Mouse (Mus musculus): Measurements from ENCODE around the gene Cidec. TPM values are rescaled to one million over a fixed set of nuclear protein-coding genes. Genes with fewer than 3 reads are reported as not detected.

Gene Cidec
- polyA plus RNA-seq, 1 experiment from 2014 or later: 1.3 TPM

DNA sequence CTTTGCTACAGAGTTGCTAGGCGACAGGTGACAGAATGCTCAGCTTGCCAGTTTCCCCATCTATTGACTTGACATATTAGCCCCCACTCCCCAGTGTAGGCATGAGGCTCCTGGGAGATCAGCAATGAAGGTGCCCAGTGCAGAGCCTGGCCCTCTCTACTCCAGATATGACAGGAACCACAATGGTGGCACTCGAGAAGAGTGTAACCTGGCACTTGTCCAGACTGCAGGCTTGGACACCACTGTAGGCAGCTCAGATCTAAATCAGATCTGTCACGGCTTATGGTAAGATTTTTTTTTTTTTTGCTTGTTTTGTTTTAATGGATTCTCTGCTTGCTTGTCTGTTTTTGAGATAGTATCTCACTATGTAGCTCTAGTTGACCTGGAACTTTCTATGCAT, 1.9 kb downstream of the Cidec start:
- no peak for DNase-seq (ENCODE audit: low spot score)
- TF ChIP-seq CTCF (IDR thresholded peaks at IDR 0.05) (no peak), EP300 (IDR thresholded peaks at IDR 0.05) (no peak)
- Histone ChIP-seq H3K27ac (ENCODE audit: low read length) (no peak overlapping the region), H3K9ac (replicated peaks; ENCODE audit: low read depth) (no peak overlapping the region), H3K27me3 (replicated peaks; ENCODE audit: insufficient read depth, low read length) (no peaks in the 10 kb centered on the region), H3K9me3 (ENCODE audit: low read length) (no peaks in the 10 kb centered on the region), H3K4me2 (replicated peaks; ENCODE audit: low read depth, low read length) (no peak overlapping the region), H3K4me1 (ENCODE audit: insufficient read depth, low read depth, low read length) (no peaks in the 10 kb centered on the region), H3K36me3 (ENCODE audit: insufficient read depth, low read length) (no peaks in the 10 kb centered on the region), H3K4me3 (ENCODE audit: low read depth, low read length) (no peak overlapping the region)
- WGBS: 37% methylated on average over 3 of the region's 3 CpGs
- no peak for ATAC-seq

DNA sequence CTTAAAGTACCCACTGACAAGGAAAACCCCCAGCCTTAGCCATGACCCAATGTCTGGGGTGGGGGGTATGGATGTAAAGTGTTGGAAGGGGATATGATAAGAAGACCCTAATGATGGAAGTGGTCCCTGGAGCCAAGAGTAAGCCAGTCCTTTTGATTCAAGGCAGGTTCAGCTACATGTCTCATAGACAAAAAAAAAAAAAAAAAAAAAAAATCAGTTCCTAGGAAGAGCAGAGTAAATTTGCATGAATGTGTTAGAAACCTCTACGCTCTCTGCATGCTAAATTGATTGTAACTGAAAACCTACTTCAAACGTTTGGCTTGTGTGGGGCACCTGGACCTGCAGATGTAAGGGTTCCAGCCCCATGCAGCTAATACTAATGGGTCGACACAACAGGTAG, 3.8 kb downstream of the Cidec start:
- H3K36me3 ChIP-seq (ENCODE audit: insufficient read depth, low read length): no peaks in the 10 kb centered on the region
- H3K4me1 ChIP-seq (ENCODE audit: insufficient read depth, low read depth, low read length): no peaks in the 10 kb centered on the region
- H3K9ac ChIP-seq (replicated peaks; ENCODE audit: low read depth): no peak overlapping the region
- H3K9me3 ChIP-seq (ENCODE audit: low read length): no peaks in the 10 kb centered on the region
- no peaks in the 10 kb centered on the region for H3K27me3 ChIP-seq (replicated peaks; ENCODE audit: insufficient read depth, low read length)
- DNase-seq (ENCODE audit: low spot score) (no peak), ATAC-seq (no peak)
- H3K4me3 ChIP-seq (ENCODE audit: low read depth, low read length): no peak overlapping the region
- no peak overlapping the region for H3K27ac ChIP-seq (ENCODE audit: low read length)
- TF ChIP-seq EP300 (IDR thresholded peaks at IDR 0.05): no peak
- TF ChIP-seq CTCF (IDR thresholded peaks at IDR 0.05): no peak
- H3K4me2 ChIP-seq (replicated peaks; ENCODE audit: low read depth, low read length): no peak overlapping the region
- 44% methylated on average over 3 of the region's 3 CpGs for WGBS

DNA sequence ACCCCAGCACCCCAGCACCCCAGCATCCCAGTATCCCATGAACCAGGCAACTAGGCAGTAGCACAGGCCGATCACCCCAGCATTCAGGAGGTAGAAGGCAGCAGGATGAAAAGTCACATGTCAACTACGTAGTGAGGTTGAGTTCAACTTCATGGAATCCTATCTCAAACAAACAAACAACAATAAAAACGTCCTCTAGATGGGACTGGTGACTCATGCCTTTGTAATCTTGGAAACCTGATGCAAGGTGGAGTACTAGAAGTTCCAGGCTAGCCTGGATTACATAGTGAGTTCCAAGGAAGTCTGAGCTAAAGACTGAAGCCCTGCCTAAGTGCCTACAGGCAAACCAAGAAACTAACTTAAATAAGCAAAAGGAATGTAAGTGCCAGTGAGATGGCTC, 4.7 kb downstream of the Cidec start:
- TF ChIP-seq CTCF (IDR thresholded peaks at IDR 0.05) (no peak), EP300 (IDR thresholded peaks at IDR 0.05) (no peak)
- Histone ChIP-seq H3K4me2 (replicated peaks; ENCODE audit: low read depth, low read length) (no peak overlapping the region), H3K9ac (replicated peaks; ENCODE audit: low read depth) (no peak overlapping the region), H3K36me3 (ENCODE audit: insufficient read depth, low read length) (no peaks in the 10 kb centered on the region), H3K27me3 (replicated peaks; ENCODE audit: insufficient read depth, low read length) (no peaks in the 10 kb centered on the region), H3K4me3 (ENCODE audit: low read depth, low read length) (no peak overlapping the region), H3K4me1 (ENCODE audit: insufficient read depth, low read depth, low read length) (no peaks in the 10 kb centered on the region), H3K9me3 (ENCODE audit: low read length) (no peaks in the 10 kb centered on the region), H3K27ac (ENCODE audit: low read length) (no peak overlapping the region)
- DNase-seq (ENCODE audit: low spot score) (no peak), ATAC-seq (no peak)
- 50% methylated on average over 3 of the region's 3 CpGs for WGBS

DNA sequence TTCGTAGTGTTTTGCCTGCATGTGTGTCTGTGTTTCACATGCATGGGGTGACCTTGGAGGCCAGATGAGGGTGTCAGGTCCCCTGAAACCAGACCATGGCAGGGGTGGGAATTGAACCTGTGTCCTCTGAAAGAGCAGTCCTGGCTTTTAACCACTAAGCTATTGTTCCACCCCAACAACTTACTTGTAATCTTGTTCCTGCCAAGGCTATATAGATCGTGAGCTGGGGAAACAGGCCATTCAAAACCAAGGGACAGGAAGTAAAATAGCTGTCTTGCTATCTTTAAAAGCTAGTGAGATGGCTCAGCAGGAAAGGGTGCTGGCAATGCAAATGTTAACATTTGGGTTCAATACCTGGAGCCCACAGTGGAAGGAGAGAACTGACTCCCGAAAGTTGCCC, 5.6 kb downstream of the Cidec start:
- Histone ChIP-seq H3K4me3 (ENCODE audit: low read depth, low read length) (no peak overlapping the region), H3K4me2 (replicated peaks; ENCODE audit: low read depth, low read length) (no peak overlapping the region), H3K27me3 (replicated peaks; ENCODE audit: insufficient read depth, low read length) (no peaks in the 10 kb centered on the region), H3K4me1 (ENCODE audit: insufficient read depth, low read depth, low read length) (no peaks in the 10 kb centered on the region), H3K9me3 (ENCODE audit: low read length) (no peaks in the 10 kb centered on the region), H3K9ac (replicated peaks; ENCODE audit: low read depth) (no peak overlapping the region), H3K36me3 (ENCODE audit: insufficient read depth, low read length) (no peaks in the 10 kb centered on the region), H3K27ac (ENCODE audit: low read length) (no peak overlapping the region)
- 75% methylated on average over 3 of the region's 3 CpGs for WGBS
- no peak for DNase-seq (ENCODE audit: low spot score)
- no peak for ATAC-seq
- TF ChIP-seq CTCF (IDR thresholded peaks at IDR 0.05): no peak
- TF ChIP-seq EP300 (IDR thresholded peaks at IDR 0.05): no peak

DNA sequence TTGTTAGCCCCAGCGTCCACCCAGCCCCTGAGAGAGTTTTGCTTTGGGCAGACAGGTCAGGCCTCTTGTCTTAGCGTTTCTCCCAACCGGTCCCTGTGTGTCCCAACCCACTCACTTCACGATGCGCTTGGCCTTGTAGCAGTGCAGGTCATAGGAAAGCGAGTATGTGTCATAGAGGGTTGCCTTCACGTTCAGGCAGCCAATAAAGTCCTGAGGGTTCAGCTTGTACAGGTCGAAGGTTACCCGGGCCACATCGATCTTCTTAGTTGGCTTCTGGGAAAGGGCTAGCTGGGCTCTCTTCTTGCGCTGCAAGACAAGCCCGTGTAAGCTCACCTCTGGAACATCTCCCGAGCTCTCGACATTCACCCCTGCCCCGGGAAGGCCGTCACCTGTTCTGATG, 7.6 kb downstream of the Cidec start:
- no peak for ATAC-seq
- TF ChIP-seq CTCF (IDR thresholded peaks at IDR 0.05) (no peak), EP300 (IDR thresholded peaks at IDR 0.05) (no peak)
- 87% methylated on average over 16 of the region's 16 CpGs for WGBS
- H3K9ac ChIP-seq (replicated peaks; ENCODE audit: low read depth): no peak overlapping the region
- H3K4me3 ChIP-seq (ENCODE audit: low read depth, low read length): no peak overlapping the region
- no peak for DNase-seq (ENCODE audit: low spot score)
- H3K27ac ChIP-seq (ENCODE audit: low read length): no peak overlapping the region
- no peaks in the 10 kb centered on the region for H3K9me3 ChIP-seq (ENCODE audit: low read length)
- H3K4me1 ChIP-seq (ENCODE audit: insufficient read depth, low read depth, low read length): no peaks in the 10 kb centered on the region
- no peaks in the 10 kb centered on the region for H3K36me3 ChIP-seq (ENCODE audit: insufficient read depth, low read length)
- no peaks in the 10 kb centered on the region for H3K27me3 ChIP-seq (replicated peaks; ENCODE audit: insufficient read depth, low read length)
- no peak overlapping the region for H3K4me2 ChIP-seq (replicated peaks; ENCODE audit: low read depth, low read length)

DNA sequence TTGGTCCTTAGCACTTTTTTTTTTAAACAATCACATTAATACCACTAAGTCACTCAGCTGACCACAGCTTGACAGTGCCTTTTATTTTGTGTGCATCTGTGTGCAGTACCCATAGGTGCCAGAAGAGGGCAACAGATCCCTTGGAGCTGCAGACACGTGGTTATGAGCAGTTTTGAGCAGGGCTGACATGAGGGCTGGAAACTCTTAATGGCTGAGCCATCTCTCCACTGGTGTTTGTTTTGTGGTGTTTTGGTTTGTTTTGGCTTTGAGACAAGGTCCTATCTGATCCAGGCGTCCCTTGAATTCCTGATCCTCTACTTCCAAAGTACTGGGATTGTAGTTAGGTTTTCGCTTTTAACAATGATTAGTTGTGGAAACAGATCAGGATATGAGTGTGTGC, 8.2 kb downstream of the Cidec start:
- H3K4me3 ChIP-seq (ENCODE audit: low read depth, low read length): no peak overlapping the region
- DNase-seq (ENCODE audit: low spot score) (peak; percentile 46), ATAC-seq (no peak)
- TF ChIP-seq CTCF (IDR thresholded peaks at IDR 0.05) (peak; percentile 79), EP300 (IDR thresholded peaks at IDR 0.05) (no peak)
- no peak overlapping the region for H3K9ac ChIP-seq (replicated peaks; ENCODE audit: low read depth)
- WGBS: 56% methylated on average over 3 of the region's 3 CpGs
- H3K36me3 ChIP-seq (ENCODE audit: insufficient read depth, low read length): no peaks in the 10 kb centered on the region
- no peak overlapping the region for H3K4me2 ChIP-seq (replicated peaks; ENCODE audit: low read depth, low read length)
- H3K9me3 ChIP-seq (ENCODE audit: low read length): no peaks in the 10 kb centered on the region
- H3K27me3 ChIP-seq (replicated peaks; ENCODE audit: insufficient read depth, low read length): no peaks in the 10 kb centered on the region
- H3K4me1 ChIP-seq (ENCODE audit: insufficient read depth, low read depth, low read length): no peaks in the 10 kb centered on the region
- no peak overlapping the region for H3K27ac ChIP-seq (ENCODE audit: low read length)

DNA sequence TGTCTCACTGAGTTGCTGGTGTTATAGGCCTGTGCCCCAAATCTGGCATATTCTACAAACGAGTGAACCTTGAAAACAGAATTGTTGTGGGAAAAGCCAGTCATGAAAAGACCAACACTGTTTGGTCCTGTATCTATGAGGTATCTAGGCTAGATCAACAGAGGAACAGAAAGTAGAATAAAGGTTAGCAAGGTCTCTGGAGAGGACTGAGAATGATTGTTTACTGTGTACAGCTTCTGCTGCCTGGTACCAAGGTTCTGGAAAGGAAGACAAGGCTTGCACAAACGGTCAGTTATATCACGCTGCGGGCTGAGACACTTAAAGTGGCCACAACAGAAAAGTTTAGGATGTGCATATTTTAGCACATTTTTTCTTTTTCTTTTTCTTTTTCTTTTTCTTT, 8.9 kb downstream of the Cidec start:
- no peak for ATAC-seq
- WGBS: 88% methylated on average over 4 of the region's 4 CpGs
- H3K4me2 ChIP-seq (replicated peaks; ENCODE audit: low read depth, low read length): no peak overlapping the region
- H3K9ac ChIP-seq (replicated peaks; ENCODE audit: low read depth): no peak overlapping the region
- no peaks in the 10 kb centered on the region for H3K4me1 ChIP-seq (ENCODE audit: insufficient read depth, low read depth, low read length)
- no peak overlapping the region for H3K4me3 ChIP-seq (ENCODE audit: low read depth, low read length)
- no peaks in the 10 kb centered on the region for H3K36me3 ChIP-seq (ENCODE audit: insufficient read depth, low read length)
- TF ChIP-seq EP300 (IDR thresholded peaks at IDR 0.05) (no peak), CTCF (IDR thresholded peaks at IDR 0.05) (no peak)
- no peak overlapping the region for H3K27ac ChIP-seq (ENCODE audit: low read length)
- H3K9me3 ChIP-seq (ENCODE audit: low read length): no peaks in the 10 kb centered on the region
- H3K27me3 ChIP-seq (replicated peaks; ENCODE audit: insufficient read depth, low read length): no peaks in the 10 kb centered on the region
- DNase-seq (ENCODE audit: low spot score): no peak

All from lung, postnatal 0 days (tissue).